Comparison of ENCODE assay signal across 8 mouse cellular contexts in genomic region chr1:173941924-173942779, GRCm38 (mm10). TPM values are rescaled to one million over a fixed set of nuclear protein-coding genes. Genes with fewer than 3 reads are reported as not detected.
DNase-seq lines count a peak whose midpoint lies in the region; ATAC-seq and TF ChIP-seq lines count a peak whose summit lies in the region.
"Not testable (repeated sequence)": the region's sequence is repeated elsewhere in the genome, so short reads cannot be mapped to it uniquely, and the experiment has no call there.

Gene Mndal (minus strand): TSS chr1:173942491.
Gene Ifi203 (minus strand): TSS chr1:173942672.

- H3K9me3 ChIP-seq in liver, postnatal 0 days (ENCODE audit: low read length), result not testable (repeated sequence)

- intact Hi-C loops in heart, postnatal 36 days (cut with DNase I), result loop anchor here (5.0 to 10.0 kb wide), 2 partner anchors 65 to 137 kb away; no protein-coding TSS in a partner anchor

- not testable (repeated sequence) for H3K36me3 ChIP-seq in liver, postnatal 0 days (replicated peaks; ENCODE audit: insufficient read depth, low read length)

- H3K4me1 ChIP-seq in liver, postnatal 0 days (ENCODE audit: insufficient read depth), result not testable (repeated sequence)

- peak; percentile 31; the same call in 1 of the 2 replicates for ATAC-seq in cerebellum, adult (ENCODE audit: insufficient number of reproducible peaks, low FRiP score, low TSS enrichment)
- ATAC-seq in liver, postnatal 0 days, result peak; percentile 56; the same call in 1 of the 2 replicates
- peak; percentile 47; the same call in 1 of the 2 replicates for ATAC-seq in neutrophil, adult 5-6 weeks (ENCODE audit: extremely low read depth, insufficient number of reproducible peaks, low FRiP score, poor library complexity, severe bottlenecking)

- TF ChIP-seq CTCF in liver, postnatal 0 days (IDR thresholded peaks at IDR 0.05; ENCODE audit: low read depth), result not testable (repeated sequence)

- DNase-seq in 416B (ENCODE audit: low read depth), result peak; percentile 38
- DNase-seq in adrenal gland, adult 18-20 months (ENCODE audit: low spot score in 2 of 2); liver, postnatal 0 days: not testable (repeated sequence)
- peak; percentile 93 for DNase-seq in heart, adult 11 months
- peak in 1 of 2 experiments; percentile 21 for DNase-seq in heart, postnatal 36 days
- DNase-seq in thymus, postnatal 4 days, result peak; percentile 16

- not testable (repeated sequence) for H3K27ac ChIP-seq in liver, postnatal 0 days (ENCODE audit: low read depth)

- not testable (repeated sequence) for TF ChIP-seq EP300 in liver, postnatal 0 days (IDR thresholded peaks at IDR 0.05; ENCODE audit: low read depth)

- H3K9ac ChIP-seq in liver, postnatal 0 days (replicated peaks), result not testable (repeated sequence)

- peak within 1 kb of the TSS; percentile 49; the same call in 1 of the 2 replicates for H3K4me2 ChIP-seq in liver, postnatal 0 days (ENCODE audit: low read depth, low read length)

- H3K4me3 ChIP-seq in liver, postnatal 0 days (ENCODE audit: low read depth, low read length), result 0 out of 2 replicates have a peak within 1 kb of the TSS, but pooled peaks have one; percentile 26

- H3K27me3 ChIP-seq in liver, postnatal 0 days (ENCODE audit: insufficient read depth, low read length), result not testable (repeated sequence)

- 22% methylated on average over 3 of the region's 3 CpGs for WGBS in liver, postnatal 0 days (ENCODE audit: insufficient replicate concordance)

RNA-seq across cellular contexts. Expression of gene Mndal, which starts in this region (rescaled TPM):
- 10 to 100 TPM; 14.6 to 15.3 TPM for total RNA-seq in adrenal gland, adult 18-20 months (2021)
- total RNA-seq in heart, postnatal 36 days (2021), result 10 to 100 TPM; 13.3 to 16.8 TPM
- 11.6 and 13.2 TPM in 2 replicates for polyA plus RNA-seq in liver, postnatal 0 days (2015; fragmentation: Nextera tagmentation; extraction: Ambion mirVana)
- total RNA-seq in neutrophil, adult 5-6 weeks (2017), result 805 and 849 TPM in 2 replicates

RNA-seq across cellular contexts. Expression of gene Ifi203, which starts in this region (rescaled TPM):
- 10 to 100 TPM; 10.3 to 14.7 TPM for total RNA-seq in adrenal gland, adult 18-20 months (2021)
- total RNA-seq in heart, postnatal 36 days (2021), result 10 to 100 TPM; 10.8 to 21.2 TPM
- polyA plus RNA-seq in liver, postnatal 0 days (2015; fragmentation: Nextera tagmentation; extraction: Ambion mirVana), result 6.6 and 8.4 TPM in 2 replicates
- 225 and 245 TPM in 2 replicates for total RNA-seq in neutrophil, adult 5-6 weeks (2017)

Comparison
In these comparisons a context has a peak if more than half of its experiments do, and no peak if none do; other contexts are left out.
1. RNA of gene Mndal (total RNA-seq): 805 to 849 TPM in neutrophil, adult 5-6 weeks; 13.3 to 16.8 TPM in heart, postnatal 36 days and 14.6 to 15.3 TPM in adrenal gland, adult 18-20 months; every median in the first group is over 10 times any median in the second.
2. RNA of gene Ifi203 (total RNA-seq): 225 to 245 TPM in neutrophil, adult 5-6 weeks; 10.8 to 21.2 TPM in heart, postnatal 36 days and 10.3 to 14.7 TPM in adrenal gland, adult 18-20 months; every median in the first group is over 10 times any median in the second.
3. Peak in every context shown above with its lines, with median percentiles within 50 percentile points of each other: ATAC-seq.